ENCODE assay signal across 13 mouse cellular contexts in genomic region chr6:96258651-96259050, GRCm38 (mm10).
"Had no signal": no experiment of that assay in that cellular context is flagged by ENCODE, and none has a peak within 500 bp of the region (broad histone marks: within the 10 kb centered on the region; RNA-seq: fewer than 3 reads in every experiment).

No protein-coding gene starts in this region.

- ATAC-seq: midbrain, embryonic 16.5 days had no signal

- H3K27ac ChIP-seq: kidney, postnatal 0 days; limb, embryonic 12.5 days; liver, embryonic 13.5 days; midbrain, embryonic 12.5 days; stomach, postnatal 0 days had no signal

- DNase-seq: kidney, adult 11 months; kidney, adult 9 months; kidney, postnatal 4 days; liver; liver, embryonic 13.5 days; lung, adult 18-20 months; thymus, adult 18-20 months; thymus, postnatal 14 days had no signal

- H3K4me3 ChIP-seq: limb, embryonic 12.5 days; liver, embryonic 13.5 days; midbrain, embryonic 12.5 days had no signal
